Mouse (Mus musculus): ENCODE measurements around the gene Cry2. TPM values are rescaled to one million over a fixed set of nuclear protein-coding genes. Genes with fewer than 3 reads are reported as not detected.
"Not testable (repeated sequence)": the region's sequence is repeated elsewhere in the genome, so short reads cannot be mapped to it uniquely, and the experiment has no call there.

Gene Cry2
- polyA plus RNA-seq (2014; fragmentation: Nextera tagmentation; extraction: Ambion mirVana), result 12.6 and 13.7 TPM in 2 replicates

- Histone ChIP-seq H3K4me1 (ENCODE audit: control insufficient read depth, insufficient read depth, low read length) (peaks cover 3% of the 10 kb centered on the region; the same call in 1 of the 2 replicates), H3K4me2 (ENCODE audit: low read depth, low read length) (peak within 1 kb of the TSS; percentile 86), H3K9me3 (replicated peaks; ENCODE audit: control insufficient read depth, low read length) (no peaks in the 10 kb centered on the region), H3K27ac (replicated peaks; ENCODE audit: low read depth, low read length) (no peak within 1 kb of the TSS), H3K36me3 (replicated peaks; ENCODE audit: control insufficient read depth, insufficient read depth, low read depth, low read length) (no peaks in the 10 kb centered on the region), H3K9ac (replicated peaks; ENCODE audit: low read length) (peak within 1 kb of the TSS; percentile 74), H3K4me3 (ENCODE audit: low read depth, low read length) (peak within 1 kb of the TSS; percentile 76), H3K27me3 (ENCODE audit: control insufficient read depth, insufficient read depth, low read length) (no peaks in the 10 kb centered on the region)
- under 1% methylated on average over 76 of the region's 76 CpGs for WGBS
- ATAC-seq (replicated peaks; ENCODE audit: insufficient number of reproducible peaks, low FRiP score, low TSS enrichment, low read depth) (peak; percentile 96), DNase-seq (ENCODE audit: low spot score) (peak; percentile 98)
Measured at GRCm38 (mm10) chr2:92433578-92434374, at the start of gene Cry2. Gene Cry2, minus strand, starts transcription at chr2:92434043.

GRCm38 (mm10) chr2:92483505-92483904 is 49.7 kb upstream of the Cry2 start:
- H3K27ac ChIP-seq (replicated peaks; ENCODE audit: low read depth, low read length), result no peak overlapping the region
- H3K9ac ChIP-seq (replicated peaks; ENCODE audit: low read length), result no peak overlapping the region
- no peaks in the 10 kb centered on the region for H3K4me1 ChIP-seq (ENCODE audit: control insufficient read depth, insufficient read depth, low read length)
- DNase-seq (ENCODE audit: low spot score) (no peak), ATAC-seq (replicated peaks; ENCODE audit: insufficient number of reproducible peaks, low FRiP score, low TSS enrichment, low read depth) (no peak)
- no peaks in the 10 kb centered on the region for H3K36me3 ChIP-seq (replicated peaks; ENCODE audit: control insufficient read depth, insufficient read depth, low read depth, low read length)
- H3K9me3 ChIP-seq (replicated peaks; ENCODE audit: control insufficient read depth, low read length), result no peaks in the 10 kb centered on the region
- no peak overlapping the region for H3K4me2 ChIP-seq (ENCODE audit: low read depth, low read length)
- H3K4me3 ChIP-seq (ENCODE audit: low read depth, low read length), result no peak overlapping the region
- peaks cover 21% of the 10 kb centered on the region for H3K27me3 ChIP-seq (ENCODE audit: control insufficient read depth, insufficient read depth, low read length)
- 49% methylated on average over 5 of the region's 5 CpGs for WGBS

- H3K4me1 ChIP-seq (ENCODE audit: control insufficient read depth, insufficient read depth, low read length), result no peaks in the 10 kb centered on the region
- 60% methylated on average over 1 of the region's 1 CpGs for WGBS
- H3K27me3 ChIP-seq (ENCODE audit: control insufficient read depth, insufficient read depth, low read length), result peaks cover 21% of the 10 kb centered on the region
- DNase-seq (ENCODE audit: low spot score) (no peak), ATAC-seq (replicated peaks; ENCODE audit: insufficient number of reproducible peaks, low FRiP score, low TSS enrichment, low read depth) (no peak)
- H3K27ac ChIP-seq (replicated peaks; ENCODE audit: low read depth, low read length), result no peak overlapping the region
- H3K4me3 ChIP-seq (ENCODE audit: low read depth, low read length), result no peak overlapping the region
- no peaks in the 10 kb centered on the region for H3K36me3 ChIP-seq (replicated peaks; ENCODE audit: control insufficient read depth, insufficient read depth, low read depth, low read length)
- H3K9ac ChIP-seq (replicated peaks; ENCODE audit: low read length), result no peak overlapping the region
- H3K4me2 ChIP-seq (ENCODE audit: low read depth, low read length), result no peak overlapping the region
- no peaks in the 10 kb centered on the region for H3K9me3 ChIP-seq (replicated peaks; ENCODE audit: control insufficient read depth, low read length)
Measured at GRCm38 (mm10) chr2:92482551-92482950, 48.7 kb upstream of the Cry2 start.

GRCm38 (mm10) chr2:92478313-92478688 is 44.5 kb upstream of the Cry2 start:
- ATAC-seq (replicated peaks; ENCODE audit: insufficient number of reproducible peaks, low FRiP score, low TSS enrichment, low read depth) (no peak), DNase-seq (ENCODE audit: low spot score) (no peak)
- Histone ChIP-seq H3K9me3 (replicated peaks; ENCODE audit: control insufficient read depth, low read length) (no peaks in the 10 kb centered on the region), H3K36me3 (replicated peaks; ENCODE audit: control insufficient read depth, insufficient read depth, low read depth, low read length) (no peaks in the 10 kb centered on the region), H3K4me1 (ENCODE audit: control insufficient read depth, insufficient read depth, low read length) (no peaks in the 10 kb centered on the region), H3K27me3 (ENCODE audit: control insufficient read depth, insufficient read depth, low read length) (no peaks in the 10 kb centered on the region), H3K9ac (replicated peaks; ENCODE audit: low read length) (no peak overlapping the region), H3K4me3 (ENCODE audit: low read depth, low read length) (no peak overlapping the region), H3K4me2 (ENCODE audit: low read depth, low read length) (no peak overlapping the region), H3K27ac (replicated peaks; ENCODE audit: low read depth, low read length) (no peak overlapping the region)
- WGBS, result 85% methylated on average over 4 of the region's 4 CpGs

GRCm38 (mm10) chr2:92477672-92478312 is 43.9 kb upstream of the Cry2 start:
- DNase-seq (ENCODE audit: low spot score) (no peak), ATAC-seq (replicated peaks; ENCODE audit: insufficient number of reproducible peaks, low FRiP score, low TSS enrichment, low read depth) (no peak)
- no peak overlapping the region for H3K9ac ChIP-seq (replicated peaks; ENCODE audit: low read length)
- no peaks in the 10 kb centered on the region for H3K4me1 ChIP-seq (ENCODE audit: control insufficient read depth, insufficient read depth, low read length)
- H3K4me3 ChIP-seq (ENCODE audit: low read depth, low read length), result no peak overlapping the region
- H3K36me3 ChIP-seq (replicated peaks; ENCODE audit: control insufficient read depth, insufficient read depth, low read depth, low read length), result no peaks in the 10 kb centered on the region
- WGBS, result 78% methylated on average over 12 of the region's 12 CpGs
- H3K27me3 ChIP-seq (ENCODE audit: control insufficient read depth, insufficient read depth, low read length), result no peaks in the 10 kb centered on the region
- no peak overlapping the region for H3K4me2 ChIP-seq (ENCODE audit: low read depth, low read length)
- no peak overlapping the region for H3K27ac ChIP-seq (replicated peaks; ENCODE audit: low read depth, low read length)
- H3K9me3 ChIP-seq (replicated peaks; ENCODE audit: control insufficient read depth, low read length), result no peaks in the 10 kb centered on the region

DNA sequence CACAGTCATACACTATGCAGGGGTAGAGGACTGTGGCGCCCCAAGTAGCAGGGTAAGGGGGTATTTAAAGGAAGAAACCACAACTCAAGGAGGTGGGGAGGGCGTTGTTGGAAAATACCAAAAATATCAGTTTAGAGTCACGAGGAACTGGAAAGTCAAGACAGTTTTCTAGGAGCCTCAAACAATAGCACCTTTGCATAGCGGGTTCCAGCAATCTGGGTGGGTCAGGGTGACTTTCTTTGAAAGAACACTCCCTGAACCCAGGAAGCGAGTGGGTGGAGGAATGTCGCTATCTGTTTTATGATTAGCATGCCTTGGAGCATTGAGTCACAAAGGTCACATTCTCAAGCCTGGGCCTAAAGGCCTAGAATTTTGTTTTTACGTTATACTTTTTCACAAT is 42.7 kb upstream of the Cry2 start:
- not testable (repeated sequence) for H3K36me3 ChIP-seq (replicated peaks; ENCODE audit: control insufficient read depth, insufficient read depth, low read depth, low read length); H3K4me3 ChIP-seq (ENCODE audit: low read depth, low read length); H3K9me3 ChIP-seq (replicated peaks; ENCODE audit: control insufficient read depth, low read length); H3K9ac ChIP-seq (replicated peaks; ENCODE audit: low read length); ATAC-seq (replicated peaks; ENCODE audit: insufficient number of reproducible peaks, low FRiP score, low TSS enrichment, low read depth); H3K27me3 ChIP-seq (ENCODE audit: control insufficient read depth, insufficient read depth, low read length); H3K27ac ChIP-seq (replicated peaks; ENCODE audit: low read depth, low read length); H3K4me2 ChIP-seq (ENCODE audit: low read depth, low read length); H3K4me1 ChIP-seq (ENCODE audit: control insufficient read depth, insufficient read depth, low read length); DNase-seq (ENCODE audit: low spot score)
- 78% methylated on average over 7 of the region's 7 CpGs for WGBS

GRCm38 (mm10) chr2:92475711-92476110 is 41.9 kb upstream of the Cry2 start:
- H3K9me3 ChIP-seq (replicated peaks; ENCODE audit: control insufficient read depth, low read length), result no peaks in the 10 kb centered on the region
- H3K4me1 ChIP-seq (ENCODE audit: control insufficient read depth, insufficient read depth, low read length), result no peaks in the 10 kb centered on the region
- H3K36me3 ChIP-seq (replicated peaks; ENCODE audit: control insufficient read depth, insufficient read depth, low read depth, low read length), result no peaks in the 10 kb centered on the region
- no peak overlapping the region for H3K4me3 ChIP-seq (ENCODE audit: low read depth, low read length)
- H3K4me2 ChIP-seq (ENCODE audit: low read depth, low read length), result no peak overlapping the region
- ATAC-seq (replicated peaks; ENCODE audit: insufficient number of reproducible peaks, low FRiP score, low TSS enrichment, low read depth), result no peak
- WGBS, result 74% methylated on average over 2 of the region's 2 CpGs
- H3K27me3 ChIP-seq (ENCODE audit: control insufficient read depth, insufficient read depth, low read length), result no peaks in the 10 kb centered on the region
- H3K27ac ChIP-seq (replicated peaks; ENCODE audit: low read depth, low read length), result no peak overlapping the region
- no peak for DNase-seq (ENCODE audit: low spot score)
- no peak overlapping the region for H3K9ac ChIP-seq (replicated peaks; ENCODE audit: low read length)

DNA sequence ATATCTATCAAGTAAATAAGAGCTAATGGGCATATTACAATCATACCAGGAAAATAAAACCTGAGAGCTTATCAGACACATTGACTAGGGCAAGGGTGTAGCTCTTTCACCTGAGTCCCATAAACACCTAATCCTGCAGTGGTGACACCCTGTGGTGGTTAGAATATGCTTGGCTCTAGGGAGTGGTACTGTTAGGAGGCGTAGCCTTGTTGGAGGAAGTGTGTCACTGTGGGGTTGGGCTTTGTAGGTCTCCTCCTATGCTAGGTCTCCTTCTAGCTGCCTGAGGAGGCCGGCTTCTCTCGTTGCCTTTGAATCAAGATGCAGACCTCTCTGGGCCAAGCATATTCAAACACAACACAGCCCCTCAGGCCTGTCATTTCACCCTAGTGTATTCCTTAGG is 41.1 kb upstream of the Cry2 start:
- Histone ChIP-seq H3K9ac (replicated peaks; ENCODE audit: low read length) (no peak overlapping the region), H3K4me2 (ENCODE audit: low read depth, low read length) (no peak overlapping the region), H3K27me3 (ENCODE audit: control insufficient read depth, insufficient read depth, low read length) (no peaks in the 10 kb centered on the region), H3K9me3 (replicated peaks; ENCODE audit: control insufficient read depth, low read length) (no peaks in the 10 kb centered on the region), H3K4me3 (ENCODE audit: low read depth, low read length) (no peak overlapping the region), H3K36me3 (replicated peaks; ENCODE audit: control insufficient read depth, insufficient read depth, low read depth, low read length) (no peaks in the 10 kb centered on the region), H3K4me1 (ENCODE audit: control insufficient read depth, insufficient read depth, low read length) (no peaks in the 10 kb centered on the region), H3K27ac (replicated peaks; ENCODE audit: low read depth, low read length) (no peak overlapping the region)
- WGBS, result 87% methylated on average over 3 of the region's 3 CpGs
- no peak for ATAC-seq (replicated peaks; ENCODE audit: insufficient number of reproducible peaks, low FRiP score, low TSS enrichment, low read depth)
- no peak for DNase-seq (ENCODE audit: low spot score)

Measured in embryonic facial prominence, embryonic 11.5 days (tissue).